Mouse (Mus musculus) brain, adult 2 months (tissue): ENCODE measurements around the gene Evx2.

Source experiments
- DNase-seq: peaks from one replicate; pipeline ENCODE4 v3.0.0; 2011; ENCODE audit warnings: low read depth, low spot score

Gene Evx2

DNA sequence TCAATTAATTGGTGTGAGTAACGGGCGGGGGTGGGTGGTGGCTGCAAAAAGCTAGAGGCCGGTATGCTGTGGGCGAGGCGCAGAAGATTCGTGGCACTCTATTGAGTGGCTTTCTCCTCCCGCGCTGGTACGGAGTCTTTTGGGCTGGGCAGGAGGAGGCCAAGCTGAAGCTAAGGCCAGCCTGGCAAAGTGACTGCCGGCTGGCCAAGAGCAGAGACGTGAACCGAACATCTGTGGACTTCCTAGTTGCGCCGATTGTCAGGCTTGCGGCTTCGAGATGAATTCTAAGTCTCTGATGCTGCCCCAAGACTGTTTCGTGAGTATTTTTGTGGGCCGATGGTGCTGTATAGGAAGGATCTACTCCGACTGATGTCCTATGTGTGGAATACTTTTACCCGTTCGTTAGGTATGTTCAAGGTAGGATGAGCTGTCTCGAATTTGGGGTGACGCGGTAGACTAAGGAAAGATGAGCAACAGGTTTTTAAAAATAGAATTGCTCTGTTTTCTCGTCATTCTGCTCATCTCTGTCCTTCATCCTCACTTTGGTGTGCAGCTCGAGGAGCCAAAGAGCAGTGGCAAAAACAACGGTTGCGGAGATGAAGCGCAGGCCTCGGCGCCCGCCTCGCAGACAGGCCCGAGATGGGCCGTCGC, 8.0 kb upstream of the Evx2 start:
- DNase-seq = no peak

DNA sequence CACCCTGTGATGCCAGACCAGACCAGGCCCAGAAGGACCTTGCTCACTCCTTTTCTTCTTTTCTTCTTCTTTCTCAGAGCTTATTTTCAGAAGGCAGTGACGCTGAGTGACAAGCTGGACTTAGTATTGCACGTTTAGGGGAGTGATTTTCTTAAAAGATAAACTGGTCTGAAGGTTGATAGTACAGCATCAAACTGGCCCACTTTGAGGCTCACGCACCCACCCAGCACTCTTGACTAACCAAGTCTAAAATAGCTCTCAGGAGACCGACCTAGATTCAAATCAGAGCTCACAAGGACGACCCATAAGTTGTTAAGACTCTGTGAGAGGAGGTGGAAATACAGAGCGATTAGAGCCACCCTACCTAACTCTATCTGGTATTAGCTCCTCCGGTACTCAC, 7.1 kb upstream of the Evx2 start:
- DNase-seq = no peak

DNA sequence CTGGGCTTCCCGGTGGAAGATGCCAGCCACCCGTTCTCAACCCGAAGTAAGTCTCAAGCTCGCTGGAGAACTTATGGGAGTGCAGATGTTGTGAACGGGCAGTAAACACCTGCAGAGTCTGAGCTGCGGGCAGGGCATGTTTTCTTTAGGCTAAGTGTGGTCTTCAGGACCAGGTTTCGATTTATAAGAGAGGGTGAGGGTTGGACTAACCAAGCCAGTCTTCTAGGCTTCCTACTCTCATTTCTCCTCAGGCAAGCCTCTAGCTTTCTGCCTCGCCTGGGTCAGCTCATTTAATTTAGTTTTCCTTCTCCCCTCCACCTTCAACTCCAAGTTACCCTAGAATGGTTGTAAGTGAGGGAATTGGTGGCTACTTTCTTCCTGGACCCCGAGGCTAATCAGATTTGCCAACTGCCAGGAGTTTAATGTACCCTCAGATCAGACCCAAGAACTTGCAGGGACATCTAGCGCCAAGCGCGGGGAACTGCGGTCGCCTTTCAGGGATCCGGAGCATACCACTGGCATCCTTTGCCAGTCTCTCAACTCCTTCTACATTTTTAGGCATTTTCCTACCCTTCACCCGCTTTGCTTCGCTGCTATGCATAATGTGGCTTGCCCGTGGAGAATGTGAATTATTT, 4.1 kb upstream of the Evx2 start:
- peak; percentile 68 for DNase-seq

DNA sequence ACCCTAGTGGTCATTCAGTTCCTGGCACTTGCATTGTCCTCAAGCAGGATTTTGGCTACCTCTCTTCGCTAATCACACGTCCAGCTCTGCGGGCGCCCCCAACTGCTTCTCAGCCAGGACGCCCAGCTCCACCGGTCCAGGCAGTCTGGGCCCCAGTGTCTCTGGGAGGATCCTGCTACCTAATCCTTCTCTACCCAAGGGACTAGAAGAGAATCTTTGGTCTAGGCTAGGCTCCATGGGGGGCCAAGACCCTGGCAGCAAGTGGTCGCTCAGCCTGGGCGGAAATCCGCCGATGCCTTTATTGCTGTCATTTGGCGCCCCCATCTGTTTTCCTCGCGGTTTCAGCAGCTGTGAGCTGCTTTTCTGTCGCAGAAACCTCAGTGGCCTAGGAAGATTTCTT, 2.3 kb upstream of the Evx2 start:
- peak; percentile 50 for DNase-seq

DNA sequence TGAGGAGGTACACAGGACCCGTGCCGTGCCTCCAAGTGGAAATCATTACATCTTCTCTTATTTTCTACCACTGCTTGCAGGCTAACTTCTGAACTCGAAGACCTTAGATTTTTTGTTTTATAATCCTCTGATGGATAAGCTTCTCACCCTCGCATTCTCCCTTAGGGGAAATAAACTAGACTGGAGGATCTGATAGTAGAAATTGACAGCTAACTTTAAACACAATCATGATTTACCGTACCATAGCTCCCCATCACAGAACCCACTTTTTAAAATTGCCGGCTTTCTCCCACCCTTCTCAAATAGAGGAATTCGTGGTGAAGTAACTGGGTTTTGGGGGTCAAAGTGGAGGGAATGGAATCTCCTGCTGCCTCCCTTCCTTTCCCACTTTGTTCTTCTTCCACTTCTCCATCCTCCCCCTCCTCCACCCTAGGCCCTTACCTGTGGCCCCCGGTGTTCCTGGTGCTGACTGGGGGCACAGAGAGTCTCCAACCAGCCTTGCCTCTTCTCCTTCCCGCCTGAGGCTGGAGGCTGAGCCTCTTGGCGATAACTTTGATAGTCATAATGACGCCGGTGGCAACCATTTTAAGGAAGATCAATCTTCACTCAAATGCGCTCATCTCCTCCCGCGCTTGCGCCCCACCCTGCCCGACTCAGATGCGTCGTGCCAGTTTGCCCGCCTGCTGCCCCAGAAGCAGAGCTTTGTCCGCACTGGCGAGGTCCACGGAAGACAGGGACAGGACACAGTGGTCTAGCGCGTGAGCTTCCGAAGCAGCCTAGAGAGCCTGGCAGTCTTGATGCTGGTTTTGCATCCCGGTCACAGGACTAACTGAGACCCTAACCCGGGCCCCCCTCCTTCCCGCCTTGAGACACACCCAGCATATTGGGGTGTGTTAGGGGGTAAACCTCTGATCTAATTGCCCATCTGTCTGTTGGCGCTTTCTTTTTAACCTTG, 1.3 kb upstream of the Evx2 start:
- no peak for DNase-seq

DNA sequence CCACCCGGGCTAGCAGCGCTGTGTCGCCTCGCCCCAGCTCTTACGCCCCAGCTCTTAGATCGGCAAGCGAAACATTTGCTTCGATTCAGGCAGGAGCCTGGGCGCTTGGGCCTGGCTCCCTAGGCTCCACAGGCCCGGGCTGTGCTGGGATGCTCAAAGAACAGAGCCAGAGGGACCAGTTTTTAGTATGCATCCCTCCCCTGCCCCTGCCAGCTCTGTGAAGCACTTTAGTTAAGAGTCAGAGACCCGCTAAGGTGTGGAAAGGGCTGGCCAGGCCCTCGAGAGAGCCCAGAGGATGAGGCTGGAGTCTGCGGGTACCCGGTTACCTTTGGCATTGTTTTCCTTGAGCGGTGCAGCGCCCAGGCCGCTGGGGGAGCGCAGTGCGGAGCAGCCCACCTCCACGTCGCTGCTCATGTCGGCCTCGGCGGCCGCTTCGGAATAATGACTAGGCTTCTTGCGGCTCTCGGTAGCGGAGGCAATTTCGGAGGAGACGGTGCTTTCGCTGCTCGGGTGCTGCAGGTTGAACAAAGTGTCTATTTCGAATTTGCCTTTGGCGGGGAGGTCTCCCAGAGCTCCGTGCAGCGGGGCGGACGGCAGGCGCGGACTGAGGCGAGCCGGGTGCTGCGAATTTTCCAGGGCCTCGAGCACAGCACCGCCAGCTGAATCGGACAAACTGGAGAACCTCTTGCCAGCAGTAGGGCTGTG, 538 bp downstream of the Evx2 start:
- DNase-seq = no peak

DNA sequence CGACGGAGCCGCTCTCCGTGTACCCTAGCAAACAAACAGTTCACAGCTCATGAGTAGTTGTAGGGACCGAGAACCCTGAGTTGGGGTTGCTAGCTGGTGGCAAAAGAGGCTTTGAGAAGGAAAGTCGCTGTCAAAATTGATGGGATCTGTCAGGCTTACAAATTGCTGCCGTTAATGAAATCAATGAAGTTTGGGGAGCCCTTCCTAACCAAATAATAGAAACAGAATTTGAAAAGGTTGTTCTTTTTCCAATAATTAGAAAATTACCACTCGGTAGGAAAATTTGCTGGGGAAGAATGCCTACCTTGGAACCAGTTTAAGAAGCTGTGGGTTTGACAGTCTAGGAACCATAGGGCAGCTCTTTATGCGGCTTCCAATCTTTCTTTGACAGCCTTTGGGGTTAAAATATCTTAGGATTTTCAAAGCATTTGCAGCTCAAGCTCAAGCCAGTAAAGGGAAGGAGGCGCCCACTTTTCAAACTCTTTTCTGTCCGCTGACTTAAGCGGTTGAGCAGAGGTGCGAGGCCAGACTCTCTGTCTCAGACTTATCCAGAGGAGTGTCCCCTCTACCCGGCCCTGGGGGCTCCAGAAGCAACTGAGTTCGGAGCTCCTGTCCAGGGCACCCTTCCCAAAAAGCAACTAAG, 1.2 kb downstream of the Evx2 start:
- DNase-seq = no peak

DNA sequence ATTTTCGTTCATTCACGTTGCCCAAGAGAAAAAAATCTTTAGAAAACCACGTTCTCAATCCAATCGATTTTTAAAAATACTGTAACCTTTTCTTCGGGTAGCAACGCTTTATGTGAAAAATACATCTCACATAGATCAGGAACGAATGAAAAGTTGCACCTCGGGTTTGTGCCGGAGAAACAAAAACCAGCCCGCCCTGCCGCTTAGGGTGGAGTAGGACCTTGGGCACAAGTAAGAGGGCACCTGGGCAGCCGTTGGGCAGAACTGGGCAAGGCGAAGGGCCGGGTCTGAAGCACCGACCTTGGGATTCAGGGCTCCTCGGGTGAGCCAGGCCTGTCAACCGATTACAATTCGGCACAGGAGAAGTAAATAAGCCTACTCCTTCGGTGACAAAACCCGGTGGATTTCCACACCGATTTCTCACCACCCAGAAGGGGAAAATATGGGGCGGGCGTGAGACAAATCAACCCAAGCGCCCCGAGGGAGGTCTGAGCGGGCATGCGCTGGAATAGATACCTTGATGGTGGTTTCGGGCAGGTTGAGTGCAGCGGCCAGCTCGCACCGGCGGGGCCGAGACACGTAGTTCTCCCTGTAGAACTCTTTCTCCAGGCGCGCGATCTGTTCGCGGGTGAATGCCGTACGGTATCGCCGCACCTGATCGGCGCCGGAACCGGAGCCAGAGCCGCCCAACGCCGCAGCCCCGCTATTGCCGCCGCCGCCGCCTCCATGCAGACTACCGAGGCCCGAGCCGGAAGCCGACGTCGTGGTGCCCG, 1.9 kb downstream of the Evx2 start:
- no peak for DNase-seq

DNA sequence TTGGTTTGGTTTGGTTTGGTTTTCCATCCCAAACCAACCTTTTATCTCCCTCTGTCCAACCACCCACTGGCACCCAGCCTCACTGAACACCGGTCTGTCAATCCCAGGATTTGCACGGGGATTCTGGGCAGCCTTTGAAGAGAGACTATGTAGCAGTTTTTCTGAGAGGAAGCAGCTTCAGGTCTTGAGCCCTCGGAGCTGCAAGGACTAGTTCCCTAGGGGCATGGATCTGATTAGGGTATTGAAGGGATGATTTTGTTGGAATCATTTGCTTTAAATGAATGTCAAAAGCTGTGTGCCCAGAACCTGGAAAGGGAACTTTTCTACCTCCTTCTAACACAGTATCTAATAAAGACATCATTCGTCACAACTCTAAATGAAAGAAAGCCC, 2.7 kb downstream of the Evx2 start:
- no peak for DNase-seq

DNA sequence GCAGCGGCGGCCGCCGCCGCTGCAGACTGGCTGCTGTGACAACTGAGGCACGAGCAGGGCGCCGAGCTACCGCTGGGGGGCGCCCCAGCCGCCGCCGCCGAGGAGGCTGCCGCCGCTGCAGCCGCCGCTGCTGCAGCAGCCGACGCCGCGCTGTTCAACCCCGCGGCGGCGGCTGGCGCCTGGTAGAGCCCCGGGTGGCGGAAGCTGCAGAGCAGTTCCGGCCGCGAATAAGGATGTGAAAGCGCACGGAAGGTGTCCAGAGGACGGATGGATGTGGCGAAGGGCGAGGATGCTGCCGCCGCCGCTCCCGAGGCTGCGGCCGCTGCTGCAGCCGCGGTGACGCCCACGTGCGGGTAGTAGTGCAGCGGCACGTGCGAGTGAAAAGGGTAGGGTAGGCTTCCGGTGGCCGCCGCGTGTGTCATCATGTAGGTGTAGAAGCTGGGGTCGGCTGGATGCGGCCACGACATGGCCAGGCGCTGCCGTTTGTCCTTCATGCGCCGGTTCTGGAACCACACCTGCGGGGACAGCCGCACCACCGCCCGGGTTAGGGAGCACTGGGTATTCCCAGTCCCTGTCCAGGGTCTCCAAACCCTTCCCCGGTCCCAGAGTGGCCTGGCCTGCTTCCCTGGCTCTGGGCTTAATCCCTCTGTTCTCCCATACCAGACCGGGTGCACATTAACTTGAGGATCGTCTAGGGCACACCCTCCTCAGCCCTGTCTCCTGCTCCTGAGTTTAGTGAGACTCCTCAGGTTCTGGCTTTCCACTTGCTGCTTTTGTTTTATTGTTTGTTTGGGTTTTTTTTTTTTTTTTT, 3.3 kb downstream of the Evx2 start:
- DNase-seq = no peak

DNA sequence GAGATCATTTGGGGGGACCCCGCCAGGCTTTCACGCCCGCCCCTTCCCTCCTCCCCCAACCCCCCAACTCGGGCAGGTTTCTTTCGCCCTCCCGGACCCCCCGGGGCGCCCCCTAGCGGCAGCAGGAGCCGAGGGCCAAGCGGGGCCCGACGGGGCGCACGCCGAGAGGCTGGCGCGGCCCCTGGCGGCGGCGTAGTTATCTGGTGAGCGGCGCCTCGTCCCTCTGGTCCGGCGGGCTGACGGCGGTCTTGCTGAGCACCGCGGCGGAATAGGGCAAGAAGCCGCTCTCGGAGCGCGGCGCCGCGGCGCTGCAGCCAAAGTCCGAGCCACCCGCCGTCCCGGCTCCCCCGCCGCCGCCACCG, 4.0 kb downstream of the Evx2 start:
- DNase-seq = no peak

DNA sequence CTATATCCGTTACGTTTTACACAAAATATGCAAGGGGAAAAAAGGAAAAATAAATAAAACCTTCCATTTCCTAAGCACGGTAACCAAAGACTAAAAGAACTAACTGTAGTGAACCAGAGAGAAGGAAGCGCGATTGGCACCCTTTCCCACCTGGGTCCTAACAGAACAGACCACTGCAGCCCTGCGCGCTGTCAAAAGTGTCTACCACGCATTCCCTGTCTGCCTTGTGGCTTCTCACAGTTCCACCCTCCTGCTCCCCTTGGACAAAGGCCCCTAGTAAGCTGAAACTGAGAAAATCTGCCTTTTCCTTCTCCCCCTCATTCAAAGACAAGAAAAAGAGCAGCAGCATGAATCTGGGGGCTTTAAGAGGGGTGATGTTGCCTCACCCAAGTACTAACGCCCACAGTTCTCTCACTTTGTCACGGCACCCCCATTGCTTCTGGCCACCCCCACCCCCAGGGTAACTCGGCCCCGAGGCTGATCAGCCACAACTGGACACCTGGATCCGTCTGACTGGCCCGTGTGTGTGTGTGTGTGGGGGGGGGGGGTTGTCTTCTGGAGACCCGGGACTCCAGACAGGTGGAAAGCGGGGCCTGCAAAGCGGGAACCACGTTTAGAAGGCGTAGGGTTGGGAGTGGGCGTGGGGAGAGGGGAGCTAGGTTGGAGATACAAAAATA, 4.5 kb downstream of the Evx2 start:
- DNase-seq = no peak

DNA sequence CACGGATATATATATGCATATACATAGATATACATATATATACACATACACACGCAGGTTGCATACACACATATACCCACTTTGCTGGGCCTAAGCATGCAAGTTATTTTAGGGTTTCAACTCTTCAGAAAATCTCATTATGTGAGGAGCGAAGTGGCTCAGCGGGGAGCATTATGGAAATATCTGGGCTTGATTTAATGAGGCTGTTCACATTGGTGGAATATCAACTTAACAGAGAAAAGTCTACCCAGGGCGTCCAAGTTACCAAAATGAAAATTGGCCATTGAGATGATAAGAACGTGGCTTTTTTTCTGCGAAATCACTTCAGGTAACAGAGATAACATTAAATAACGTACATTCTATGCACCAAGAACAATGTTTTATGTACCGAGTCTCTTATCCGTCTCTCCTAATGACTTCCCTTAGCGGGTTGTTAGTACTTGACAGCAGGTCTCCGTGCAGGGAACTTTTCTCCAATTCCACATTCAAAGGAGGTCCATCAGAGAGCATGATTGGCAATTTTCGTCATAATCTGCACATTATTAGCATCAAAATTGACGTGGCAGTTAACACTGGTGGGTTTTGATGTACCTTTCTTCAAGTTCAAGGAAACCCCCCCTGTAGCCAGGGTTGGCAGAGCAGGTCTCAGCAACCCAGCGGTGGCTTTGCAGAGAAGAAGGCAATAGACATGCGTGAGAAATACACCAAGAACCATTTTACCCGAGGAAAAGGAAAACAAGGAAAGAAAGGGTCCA, 5.4 kb downstream of the Evx2 start:
- no peak for DNase-seq

DNA sequence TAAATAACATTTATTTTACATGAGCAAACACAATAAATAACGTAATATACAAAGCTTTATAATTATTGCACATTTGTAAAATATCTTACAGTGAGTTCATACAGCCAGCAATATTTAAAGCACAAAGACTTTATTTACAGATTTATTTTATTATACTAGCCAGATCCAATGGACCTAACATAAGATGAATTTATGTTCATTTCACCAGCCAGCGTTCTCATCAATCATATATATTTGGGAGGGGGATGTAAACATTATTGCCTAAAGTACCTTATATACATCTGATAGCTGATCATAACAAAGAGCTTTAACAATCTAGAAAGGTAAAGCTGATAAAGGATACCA, 6.4 kb downstream of the Evx2 start:
- DNase-seq = no peak

DNA sequence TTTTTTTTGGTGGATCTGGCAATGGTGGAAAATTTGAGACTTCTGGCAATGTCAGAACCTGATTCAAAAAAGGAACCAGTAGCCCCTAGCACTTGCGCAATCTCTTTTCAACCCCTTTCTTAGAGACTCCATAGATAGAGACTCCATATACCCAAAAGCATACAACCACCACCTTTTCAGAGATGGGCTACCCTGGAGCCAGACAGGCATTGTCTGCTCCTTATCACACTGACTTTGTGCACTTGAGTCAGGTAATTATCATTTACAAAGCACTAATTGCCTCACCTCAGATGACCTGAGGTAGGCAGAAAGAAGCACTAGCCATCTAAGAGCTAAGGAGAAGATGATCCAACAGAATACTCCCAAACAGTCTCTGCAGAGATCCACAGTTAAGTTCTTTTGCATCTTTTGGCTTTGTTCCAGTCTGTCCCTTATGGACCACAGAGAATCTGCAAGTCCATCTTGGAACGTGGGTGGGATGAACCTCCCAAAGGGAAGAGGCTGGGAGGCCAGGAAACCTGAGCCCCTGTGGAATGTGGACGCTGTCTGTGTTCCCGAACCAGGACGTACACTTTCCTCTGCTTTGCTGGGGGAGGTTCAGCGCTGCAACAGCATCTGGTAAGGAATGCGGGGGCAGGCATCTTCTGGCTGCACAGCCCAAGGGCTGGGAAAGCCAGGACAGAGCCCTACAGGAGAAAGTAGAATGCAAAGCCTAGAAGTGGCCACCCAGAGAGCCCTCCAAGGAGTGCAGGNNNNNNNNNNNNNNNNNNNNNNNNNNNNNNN, 12.1 kb downstream of the Evx2 start:
- DNase-seq = no peak

DNA sequence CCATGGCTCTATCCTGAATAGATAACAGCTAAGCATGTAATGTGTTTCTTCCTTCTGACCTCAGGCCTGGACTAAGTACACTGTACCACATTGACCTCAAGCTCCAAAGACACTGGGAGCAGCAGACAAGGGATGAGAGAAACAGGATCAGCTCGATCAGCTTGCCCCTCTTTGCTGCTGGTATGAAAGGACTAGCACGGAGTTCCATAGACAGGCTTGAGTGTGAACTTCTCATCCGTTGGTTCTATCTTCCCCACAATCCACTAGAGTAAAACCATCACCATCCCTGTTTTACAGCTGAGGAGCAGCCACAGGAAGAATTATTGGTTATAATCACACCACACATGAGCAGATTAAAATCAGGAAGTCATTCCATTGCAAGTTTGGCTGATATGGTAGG, 13.7 kb downstream of the Evx2 start:
- no peak for DNase-seq

DNA sequence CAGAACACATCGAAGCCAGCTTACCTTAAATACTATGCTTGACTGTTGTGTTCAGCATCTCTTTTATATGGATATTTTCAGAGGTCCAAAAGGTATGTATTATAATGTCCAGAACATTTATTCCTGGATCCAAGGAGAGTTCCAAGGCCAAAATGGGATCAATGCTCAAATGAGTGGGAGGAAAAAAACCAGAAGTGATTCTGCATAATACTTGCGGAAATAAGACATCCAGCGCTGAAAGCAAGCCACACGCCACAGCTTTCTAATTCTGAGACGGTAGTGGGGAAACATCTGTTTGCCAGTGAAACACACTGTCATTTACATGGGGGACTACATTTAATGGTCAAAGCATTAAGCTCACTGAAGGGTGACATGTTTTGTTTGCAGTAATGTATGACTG, 16.9 kb downstream of the Evx2 start:
- DNase-seq = no peak

DNA sequence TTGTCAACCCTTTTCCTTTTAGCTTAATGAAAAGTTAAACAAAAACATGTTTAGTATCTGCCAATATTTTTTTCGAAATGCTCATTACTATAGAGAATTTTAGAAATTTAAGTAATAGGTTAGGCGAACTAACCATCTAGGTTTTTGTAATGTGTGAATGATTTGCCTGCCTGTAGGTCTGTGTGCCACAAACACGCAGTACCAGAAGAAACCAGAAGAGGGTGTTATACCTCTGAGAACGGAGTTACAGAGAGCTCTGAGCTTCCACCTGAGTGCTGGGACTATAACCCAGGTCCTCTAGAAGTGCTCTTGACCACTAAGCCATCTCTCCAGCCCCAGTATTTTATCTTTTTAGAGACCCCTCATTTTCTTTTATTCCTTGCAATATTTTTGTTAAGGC, 23.9 kb downstream of the Evx2 start:
- DNase-seq = no peak
